Mouse (Mus musculus) myocyte (in vitro differentiated cells): ENCODE data around the gene Ccdc33. TPM values are rescaled to one million over a fixed set of nuclear protein-coding genes. Genes with fewer than 3 reads are reported as not detected.

ENCODE experiments used
- H3K27me3 ChIP-seq: one replicate; pipeline ENCODE4 v1.6.1; 2011; ENCODE audit not compliant: control insufficient read depth, insufficient read depth, insufficient read length
- H3K36me3 ChIP-seq: one replicate; pipeline ENCODE4 v1.6.1; 2011; ENCODE audit not compliant: control insufficient read depth, insufficient read depth
- H3K4me2 ChIP-seq: one replicate; pipeline ENCODE4 v1.6.1; 2011; ENCODE audit warnings: low read depth, control low read depth
- H3K4me3 ChIP-seq: one replicate; pipeline ENCODE4 v1.5.1; 2011; ENCODE audit warnings: mild to moderate bottlenecking, control low read depth, moderate library complexity
- H3K79me2 ChIP-seq: one replicate; pipeline ENCODE4 v1.6.1; 2011; ENCODE audit not compliant: control insufficient read depth, insufficient read depth
- H3ac ChIP-seq: one replicate; pipeline ENCODE4 v1.6.1; 2011; ENCODE audit not compliant: control insufficient read depth, insufficient read length
- CEBPB ChIP-seq: IDR thresholded peaks from 2 replicates; pipeline ENCODE4 v1.6.1; 2011; ENCODE audit warnings: mild to moderate bottlenecking, moderate library complexity; ENCODE audit not compliant: poor library complexity, insufficient read depth, severe bottlenecking
- E2F4 ChIP-seq: IDR thresholded peaks from one replicate; pipeline ENCODE4 v1.6.1; 2011; ENCODE audit warnings: mild to moderate bottlenecking, control low read depth, moderate library complexity; ENCODE audit not compliant: insufficient read depth
- MAX ChIP-seq: IDR thresholded peaks from one replicate; pipeline ENCODE4 v1.6.1; 2011; ENCODE audit warnings: low read depth, mild to moderate bottlenecking, control low read depth
- MYOD1 ChIP-seq, 3 experiments: IDR thresholded peaks; one replicate each; pipeline ENCODE4 v1.6.1; 2011; ENCODE audit warnings: control low read depth in 2 of 3, low read depth in 2 of 3, mild to moderate bottlenecking in 2 of 3, moderate library complexity in 1 of 3; ENCODE audit not compliant: insufficient read length in 2 of 3, control insufficient read depth in 1 of 3
- MYOG ChIP-seq, 3 experiments: IDR thresholded peaks; one replicate each; pipeline ENCODE4 v1.6.1; 2011; ENCODE audit warnings: control low read depth in 2 of 3, low read depth in 2 of 3, mild to moderate bottlenecking in 2 of 3; ENCODE audit not compliant: insufficient read length in 2 of 3, control insufficient read depth in 1 of 3, insufficient read depth in 1 of 3
- POLR2A ChIP-seq: IDR thresholded peaks from one replicate; pipeline ENCODE4 v1.6.1; 2011; ENCODE audit warnings: low read depth, mild to moderate bottlenecking, control low read depth, moderate library complexity; ENCODE audit not compliant: insufficient read length
- POLR2AphosphoS2 ChIP-seq: IDR thresholded peaks from one replicate; pipeline ENCODE4 v1.6.1; 2011; ENCODE audit warnings: low read depth, control low read depth; ENCODE audit not compliant: insufficient read length
- REST ChIP-seq: IDR thresholded peaks from one replicate; pipeline ENCODE4 v1.6.1; 2011; ENCODE audit warnings: mild to moderate bottlenecking, control low read depth, moderate library complexity; ENCODE audit not compliant: insufficient read depth, insufficient read length
- SRF ChIP-seq: IDR thresholded peaks from one replicate; pipeline ENCODE4 v1.6.1; 2011; ENCODE audit warnings: low read depth; ENCODE audit not compliant: control insufficient read depth, insufficient read length
- TCF12 ChIP-seq: IDR thresholded peaks from one replicate; pipeline ENCODE4 v1.6.1; 2011; ENCODE audit warnings: mild to moderate bottlenecking, control low read depth; ENCODE audit not compliant: poor library complexity, insufficient read depth, severe bottlenecking
- TCF3 ChIP-seq: IDR thresholded peaks from one replicate; pipeline ENCODE4 v1.6.1; 2011; ENCODE audit warnings: low read depth, control low read depth; ENCODE audit not compliant: insufficient read length
- USF1 ChIP-seq: IDR thresholded peaks from one replicate; pipeline ENCODE4 v1.6.1; 2011; ENCODE audit warnings: low read depth, mild to moderate bottlenecking, control low read depth, moderate library complexity
- polyA plus RNA-seq: library from polyadenylated mRNA; unstranded; fragments of >200 nt; fragmentation: generic; extraction: Trizol; gene quantifications from one replicate; pipeline ENCODE4 v1.2.1, GENCODE M21; 2012; ENCODE audit warnings: missing spikeins

Ccdc33 gene
- polyA plus RNA-seq, 1 experiment = not detected

DNA sequence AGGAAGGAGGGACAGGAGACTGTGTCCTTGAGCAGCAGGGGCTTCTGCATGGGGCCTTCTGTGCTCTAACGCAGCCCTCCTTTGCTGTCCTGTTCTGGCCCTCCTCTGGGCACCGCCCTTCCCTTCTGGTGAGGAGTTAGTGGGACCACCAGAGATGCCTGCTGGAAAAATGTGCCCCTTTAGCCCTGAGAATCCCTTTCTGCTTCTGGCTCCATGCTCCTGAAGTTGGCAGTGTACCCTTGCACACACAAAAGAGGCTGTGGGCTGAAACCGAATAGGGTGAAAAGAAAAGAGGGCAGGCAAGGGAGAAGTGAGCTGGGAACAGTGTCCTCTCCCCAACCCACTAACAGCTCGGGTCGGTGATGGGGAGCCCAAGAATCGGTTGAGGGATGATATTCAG, 69.4 kb downstream of the Ccdc33 start:
- H3K36me3 ChIP-seq = no peaks in the 10 kb centered on the region
- no peak overlapping the region for H3K4me3 ChIP-seq
- no peaks in the 10 kb centered on the region for H3K79me2 ChIP-seq
- H3K27me3 ChIP-seq = peaks cover 5% of the 10 kb centered on the region
- TF ChIP-seq USF1 = no peak
- TF ChIP-seq TCF12 = no peak
- no peak for TF ChIP-seq POLR2A
- TF ChIP-seq CEBPB = no peak
- TF ChIP-seq POLR2AphosphoS2 = no peak
- TF ChIP-seq MYOD1 (IDR thresholded peaks at IDR 0.05; ENCODE audit: control insufficient read depth in 1 of 3, insufficient read length in 2 of 3, low read depth in 2 of 3) = no peak
- no peak for TF ChIP-seq MYOG (IDR thresholded peaks at IDR 0.05; ENCODE audit: control insufficient read depth in 1 of 3, insufficient read depth in 1 of 3, insufficient read length in 2 of 3, low read depth in 2 of 3)
- TF ChIP-seq E2F4 = no peak
- no peak for TF ChIP-seq REST
- no peak for TF ChIP-seq SRF
- no peak for TF ChIP-seq MAX
- TF ChIP-seq TCF3 = no peak
- no peak overlapping the region for H3ac ChIP-seq
- no peak overlapping the region for H3K4me2 ChIP-seq

DNA sequence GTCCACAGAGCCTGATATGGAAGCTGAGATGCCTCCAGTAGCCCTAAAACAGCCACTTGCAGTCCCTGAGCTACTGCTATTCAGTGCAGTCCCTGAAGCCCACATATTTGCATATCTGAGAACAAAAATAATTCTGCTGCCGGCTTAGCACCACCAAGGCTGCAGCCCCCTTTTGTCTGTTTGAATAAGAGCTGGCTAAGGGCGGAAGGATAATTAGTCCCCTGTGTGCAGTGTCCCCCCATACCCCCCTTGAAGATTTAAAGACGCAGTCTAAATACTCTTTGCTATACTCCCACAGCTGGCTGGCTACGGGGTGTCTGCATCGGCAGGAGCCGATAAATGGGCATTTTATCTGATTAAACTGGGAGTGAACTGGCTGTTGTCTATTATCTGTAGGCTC, 70.0 kb downstream of the Ccdc33 start:
- Histone ChIP-seq H3K27me3 (peaks cover 5% of the 10 kb centered on the region), H3K4me2 (no peak overlapping the region)

DNA sequence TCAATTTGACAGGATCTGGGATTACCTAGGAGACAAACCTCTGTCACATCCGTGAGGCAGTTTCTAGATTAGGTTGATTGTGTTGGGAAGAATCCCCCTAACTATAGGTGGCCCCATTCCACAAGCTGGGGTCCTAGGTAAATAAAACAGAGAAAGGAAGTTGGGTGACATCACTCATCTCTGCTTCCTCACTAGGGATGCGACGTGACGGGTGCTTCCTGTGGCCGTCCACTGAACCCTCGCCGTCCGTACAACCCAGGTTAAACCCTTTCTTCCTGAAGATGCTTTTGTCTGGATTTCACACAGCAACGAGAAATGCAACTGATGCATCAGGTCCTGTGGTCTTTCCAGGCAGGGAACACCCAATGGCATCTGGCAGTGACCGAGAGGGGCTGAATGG, 71.6 kb downstream of the Ccdc33 start:
- Histone ChIP-seq H3K36me3 (no peaks in the 10 kb centered on the region), H3K4me3 (no peak overlapping the region), H3K27me3 (peaks cover 5% of the 10 kb centered on the region), H3K4me2 (no peak overlapping the region), H3ac (no peak overlapping the region), H3K79me2 (no peaks in the 10 kb centered on the region)
- TF ChIP-seq MYOD1 (IDR thresholded peaks at IDR 0.05; ENCODE audit: control insufficient read depth in 1 of 3, insufficient read length in 2 of 3, low read depth in 2 of 3) = no peak
- TF ChIP-seq POLR2AphosphoS2 = no peak
- TF ChIP-seq E2F4 = no peak
- TF ChIP-seq CEBPB = no peak
- TF ChIP-seq REST = no peak
- no peak for TF ChIP-seq MAX
- no peak for TF ChIP-seq USF1
- TF ChIP-seq SRF = no peak
- TF ChIP-seq TCF3 = no peak
- TF ChIP-seq MYOG (IDR thresholded peaks at IDR 0.05; ENCODE audit: control insufficient read depth in 1 of 3, insufficient read depth in 1 of 3, insufficient read length in 2 of 3, low read depth in 2 of 3) = no peak
- TF ChIP-seq POLR2A = no peak
- no peak for TF ChIP-seq TCF12

More for the DNA sequence above, 70.0 kb downstream of the Ccdc33 start:
- TF ChIP-seq REST (no peak), E2F4 (no peak), MYOD1 (IDR thresholded peaks at IDR 0.05; ENCODE audit: control insufficient read depth in 1 of 3, insufficient read length in 2 of 3, low read depth in 2 of 3) (no peak), MAX (no peak), USF1 (no peak), TCF12 (no peak), POLR2AphosphoS2 (no peak), CEBPB (no peak), SRF (no peak), MYOG (IDR thresholded peaks at IDR 0.05; ENCODE audit: control insufficient read depth in 1 of 3, insufficient read depth in 1 of 3, insufficient read length in 2 of 3, low read depth in 2 of 3) (no peak), POLR2A (no peak)
- Histone ChIP-seq H3K79me2 (no peaks in the 10 kb centered on the region), H3ac (no peak overlapping the region), H3K4me3 (no peak overlapping the region), H3K36me3 (no peaks in the 10 kb centered on the region)

DNA sequence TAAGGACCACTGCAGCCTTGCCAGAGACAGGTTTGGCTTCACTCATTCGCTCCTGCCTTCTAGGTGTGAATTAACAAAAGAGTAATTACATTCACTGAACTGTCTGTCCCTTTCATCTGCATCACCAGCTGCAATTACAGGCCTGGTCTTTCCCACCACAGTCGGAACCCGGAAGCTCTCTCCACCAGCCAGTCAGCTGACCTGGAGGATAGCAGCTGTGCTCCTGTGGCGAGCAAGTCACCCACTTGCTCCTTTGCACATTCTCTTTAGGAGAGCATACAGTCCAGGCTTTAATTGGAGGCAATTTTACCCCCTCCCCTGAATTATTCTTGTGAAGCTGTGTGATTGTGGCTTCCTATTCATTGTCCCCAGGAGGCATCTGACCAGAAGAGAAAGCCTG, 73.0 kb downstream of the Ccdc33 start:
- H3K79me2 ChIP-seq = no peaks in the 10 kb centered on the region
- peak; percentile 52 to 85 (median 70) for TF ChIP-seq MYOG (IDR thresholded peaks at IDR 0.05; ENCODE audit: control insufficient read depth in 1 of 3, insufficient read depth in 1 of 3, insufficient read length in 2 of 3, low read depth in 2 of 3)
- peak; percentile 81 for TF ChIP-seq USF1
- TF ChIP-seq TCF12 = no peak
- TF ChIP-seq MYOD1 (IDR thresholded peaks at IDR 0.05; ENCODE audit: control insufficient read depth in 1 of 3, insufficient read length in 2 of 3, low read depth in 2 of 3) = peak; percentile 22 to 83 (median 81)
- no peak for TF ChIP-seq E2F4
- no peak overlapping the region for H3ac ChIP-seq
- no peak overlapping the region for H3K4me2 ChIP-seq
- H3K4me3 ChIP-seq = no peak overlapping the region
- H3K27me3 ChIP-seq = peaks cover 5% of the 10 kb centered on the region
- no peaks in the 10 kb centered on the region for H3K36me3 ChIP-seq

DNA sequence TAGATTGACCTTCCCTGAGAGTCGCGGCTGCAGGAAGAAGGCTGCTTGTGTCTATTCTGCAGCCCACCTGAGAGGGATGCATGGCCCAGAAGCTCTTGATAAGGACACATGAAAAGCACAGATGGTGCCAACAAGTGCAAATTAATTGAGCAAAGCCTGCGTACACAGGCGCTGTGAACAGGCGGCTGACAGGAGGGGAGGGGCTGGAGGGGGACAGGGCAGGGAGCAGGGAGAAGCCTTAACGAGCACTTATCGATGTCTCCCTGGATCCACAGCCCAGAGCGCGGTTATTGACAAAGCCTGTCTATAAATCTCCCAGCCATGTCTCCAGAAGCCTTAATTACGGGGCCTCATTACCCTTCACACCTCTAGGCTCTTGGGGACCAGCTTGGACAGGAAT, 73.8 kb downstream of the Ccdc33 start:
- Histone ChIP-seq H3K79me2 (no peaks in the 10 kb centered on the region), H3K4me3 (no peak overlapping the region), H3K27me3 (peaks cover 5% of the 10 kb centered on the region)

More for the DNA sequence above, 73.8 kb downstream of the Ccdc33 start:
- no peaks in the 10 kb centered on the region for H3K36me3 ChIP-seq
- TF ChIP-seq POLR2A (no peak), E2F4 (no peak), POLR2AphosphoS2 (no peak), CEBPB (no peak), MYOG (IDR thresholded peaks at IDR 0.05; ENCODE audit: control insufficient read depth in 1 of 3, insufficient read depth in 1 of 3, insufficient read length in 2 of 3, low read depth in 2 of 3) (no peak), REST (no peak)
- H3ac ChIP-seq = no peak overlapping the region
- H3K4me2 ChIP-seq = no peak overlapping the region
